Mouse (Mus musculus) heart, postnatal 14 days (tissue): ENCODE data around the gene Tent5c. TPM values are rescaled to one million over a fixed set of nuclear protein-coding genes. Genes with fewer than 3 reads are reported as not detected.

Experiments used
- DNase-seq, 2 experiments: peaks; one replicate each; pipeline ENCODE4 v3.0.0; 2021 to 2022
- intact Hi-C: fragments of 180-260 bp; cut with DNase I; formaldehyde crosslinking; loops from one replicate; pipeline ENCODE4 v1.15.1; 2025
- total RNA-seq, 2 experiments: library from RNA; stranded (reverse); gene quantifications; 2 replicates each; pipeline ENCODE4 v1.2.3; 2021

The Tent5c gene
- total RNA-seq, 2 experiments from 2014 or later: 87.7 to 105 TPM

DNA sequence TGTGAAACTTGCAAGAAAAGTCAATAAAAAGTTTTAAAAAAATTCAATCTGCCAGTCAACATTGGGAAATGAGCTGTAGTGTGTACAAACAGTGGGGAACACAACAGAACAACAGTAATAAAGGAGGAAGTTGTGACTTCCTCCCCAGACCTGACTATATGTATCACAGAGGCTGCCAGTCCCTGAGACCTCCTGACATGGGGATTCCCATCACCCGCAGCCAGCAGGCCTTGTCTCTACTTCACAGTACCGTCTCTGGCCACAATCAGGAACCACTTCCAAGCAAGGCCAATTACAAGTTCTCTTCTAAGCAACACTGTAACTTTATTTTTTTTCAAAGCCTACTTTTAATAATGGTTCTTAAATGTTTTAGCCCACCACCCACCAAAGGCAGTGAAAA is 79.8 kb downstream of the Tent5c start:
- DNase-seq: no peak
- intact Hi-C loops: no loop called here

DNA sequence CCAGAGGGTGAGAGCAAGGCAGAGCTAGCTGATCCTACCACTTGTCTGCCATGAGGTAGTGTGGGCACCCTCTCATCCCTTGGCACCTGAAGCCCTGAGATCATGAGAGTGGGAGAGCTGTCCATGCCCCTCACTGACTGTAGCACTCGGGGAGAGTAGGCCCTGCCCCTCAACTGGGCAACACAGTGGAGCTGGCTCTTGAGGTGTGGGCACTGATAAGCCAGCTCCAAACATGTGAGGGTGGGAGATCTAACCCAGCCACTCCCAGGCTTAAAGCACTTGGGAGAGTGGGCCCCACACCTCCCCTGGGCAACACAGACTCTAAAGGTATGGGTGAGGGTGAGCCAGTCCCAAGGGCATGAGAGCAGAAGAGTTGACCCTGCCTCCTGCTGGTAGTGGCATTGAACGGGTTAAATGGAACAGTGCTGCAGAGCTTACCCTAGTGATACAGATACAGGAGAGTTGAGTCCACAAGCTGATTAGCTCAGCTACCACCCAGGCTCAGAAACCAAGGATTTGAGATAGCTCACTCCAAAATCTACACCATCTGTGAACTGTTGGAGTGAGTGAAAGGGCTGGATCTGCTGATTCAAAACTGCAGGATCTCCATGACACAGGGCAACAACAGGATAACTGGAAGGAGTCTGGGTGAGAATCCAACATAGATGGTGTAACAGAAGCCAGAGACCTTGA is 80.6 kb downstream of the Tent5c start:
- no peak for DNase-seq
- intact Hi-C loops: no loop called here

DNA sequence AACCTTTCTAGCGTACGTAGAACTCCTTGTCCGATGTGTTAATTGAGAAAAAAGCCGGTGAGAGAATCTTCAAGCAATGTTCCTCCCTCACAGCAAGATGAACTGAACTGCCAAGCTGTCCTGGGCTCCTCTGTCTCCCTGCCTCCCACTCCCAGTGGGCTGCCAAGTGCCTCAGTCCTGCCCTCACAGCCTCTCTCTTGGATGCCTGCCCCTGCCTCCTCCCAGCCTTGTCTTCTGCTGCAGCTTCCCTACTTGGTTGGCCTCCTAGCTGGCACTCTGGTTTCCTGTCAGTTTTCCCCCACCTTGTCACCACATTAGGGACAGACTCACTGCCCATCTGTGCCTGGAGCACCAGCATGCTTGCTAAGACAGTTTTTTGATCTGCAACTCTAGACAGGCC is 86.5 kb downstream of the Tent5c start:
- intact Hi-C loops: no loop called here
- peak in 1 of 2 experiments; percentile 11 for DNase-seq

Other genes starting within 250 kb of the Tent5c start
- 10 to 100 TPM; 59.2 to 59.6 TPM for gene Man1a2, start 196.2 kb upstream of the Tent5c start, total RNA-seq